Mouse (Mus musculus): ENCODE results near the gene Fto.

DNA sequence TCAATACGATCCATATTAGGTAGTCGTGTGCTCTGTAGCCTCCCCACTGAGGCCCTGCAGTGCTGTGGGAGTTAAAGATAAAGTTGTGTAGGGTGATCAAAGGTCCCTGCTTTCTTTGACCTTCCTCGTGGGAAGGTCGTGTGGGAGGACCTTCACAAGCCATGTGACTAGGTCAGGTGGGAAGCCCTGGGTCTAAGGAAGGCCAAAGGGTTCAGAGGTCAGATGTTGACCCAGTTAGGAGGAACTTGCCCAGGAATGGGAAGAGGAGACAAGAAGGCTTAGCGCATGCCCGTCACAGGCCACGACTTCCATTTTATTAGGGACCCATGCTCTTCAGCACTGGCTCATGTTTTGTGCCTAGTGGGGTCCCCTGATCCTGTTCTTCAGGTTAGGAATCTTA is 91.0 kb downstream of the Fto start:
- no peak for TF ChIP-seq CTCF (IDR thresholded peaks at IDR 0.05; ENCODE audit: borderline replicate concordance, insufficient read depth, low read depth, low read length)
- TF ChIP-seq POLR2A (IDR thresholded peaks at IDR 0.05; ENCODE audit: borderline replicate concordance, insufficient read depth, low read length) = no peak
